9 mouse cellular contexts compared by ENCODE assay signal in genomic region chr15:4561431-4561970, GRCm38 (mm10).
DNase-seq lines count a peak whose midpoint lies in the region; ATAC-seq lines count a peak whose summit lies in the region.
"Had no signal": no experiment of that assay in that cellular context is flagged by ENCODE, and none has a peak within 500 bp of the region (broad histone marks: within the 10 kb centered on the region; RNA-seq: fewer than 3 reads in every experiment).

No protein-coding gene starts in this region.

- no peak overlapping the region for H3K4me2 ChIP-seq in forebrain, embryonic 16.5 days (ENCODE audit: low read length)

- intact Hi-C loops in heart, postnatal 25 days (cut with DNase I) = no loop called here

- no peak overlapping the region for H3K4me3 ChIP-seq in forebrain, embryonic 16.5 days (replicated peaks; ENCODE audit: low read length)

- H3K4me1 ChIP-seq in forebrain, embryonic 16.5 days (replicated peaks; ENCODE audit: control insufficient read depth, insufficient read depth, low read length) = no peaks in the 10 kb centered on the region

- H3K9me3 ChIP-seq in forebrain, embryonic 16.5 days (ENCODE audit: control insufficient read depth, low read length) = no peaks in the 10 kb centered on the region

- no peak overlapping the region for H3K27ac ChIP-seq in forebrain, embryonic 16.5 days (ENCODE audit: low read length)

- no peak for ATAC-seq in forebrain, embryonic 16.5 days
- ATAC-seq: forebrain, postnatal 0 days had no signal

- no peaks in the 10 kb centered on the region for H3K36me3 ChIP-seq in forebrain, embryonic 16.5 days (ENCODE audit: control insufficient read depth, insufficient read depth)

- peak; percentile 58 to 76 for DNase-seq in adrenal gland, adult (ENCODE audit: inconsistent age in 2 of 2, low spot score in 1 of 2)
- DNase-seq in adrenal gland, postnatal 4 days (ENCODE audit: low spot score in 2 of 2) = no peak
- DNase-seq in right cerebral cortex, postnatal 14 days = peak; percentile 4
- DNase-seq in right cerebral cortex, postnatal 25 days = no peak
- peak; percentile 15 for DNase-seq in heart, postnatal 25 days (ENCODE audit: low spot score)
- DNase-seq in yolk sac, embryonic 10.5 days (ENCODE audit: low spot score) = peak; percentile 50
- no peak for DNase-seq in embryo, embryonic 10.5 days (ENCODE audit: low spot score)
- DNase-seq: forebrain, postnatal 0 days had no signal

- no peak overlapping the region for H3K9ac ChIP-seq in forebrain, embryonic 16.5 days (replicated peaks; ENCODE audit: low read depth, low read length)
- H3K9ac ChIP-seq: forebrain, postnatal 0 days had no signal

- 67% methylated on average over 6 of the region's 6 CpGs for WGBS in forebrain, embryonic 16.5 days

- H3K27me3 ChIP-seq in forebrain, embryonic 16.5 days (replicated peaks; ENCODE audit: control insufficient read depth, insufficient read depth, low read length) = no peaks in the 10 kb centered on the region

Comparison
In these comparisons a context has a peak if more than half of its experiments do, and no peak if none do; other contexts are left out.
1. DNase-seq: peak in adrenal gland, adult (2 of 2), right cerebral cortex, postnatal 14 days (single experiment), heart, postnatal 25 days (single experiment) and yolk sac, embryonic 10.5 days (single experiment); none in adrenal gland, postnatal 4 days (0 of 2), right cerebral cortex, postnatal 25 days (single experiment) and embryo, embryonic 10.5 days (single experiment).